Mouse (Mus musculus) forebrain, embryonic 11.5 days (tissue): Measurements from ENCODE around the gene Smim26. TPM values are rescaled to one million over a fixed set of nuclear protein-coding genes. Genes with fewer than 3 reads are reported as not detected.
A peak's percentile ranks its signal among the peaks of the same experiment; 100 is the strongest.

Experiments used
- ATAC-seq: fragments of 200-750 bp; cut with Nextera tagmentation; replicated peaks from 2 replicates; pipeline ENCODE4 v1.8.0; 2017; ENCODE audit warnings: moderate TSS enrichment; ENCODE audit not compliant: low FRiP score
- DNase-seq: peaks from one replicate; pipeline ENCODE4 v3.0.0-alpha.2; 2017; ENCODE audit warnings: low spot score
- H3K27ac ChIP-seq: fragments of 300-500 bp; sonication (generic); 2 replicates; pipeline ENCODE4 v1.5.1; 2014; ENCODE audit warnings: low read depth, low read length
- H3K27me3 ChIP-seq: fragments of 300-500 bp; sonication (generic); 2 replicates; pipeline ENCODE4 v1.6.1; 2014; ENCODE audit warnings: mild to moderate bottlenecking, low read length, mixed read lengths; ENCODE audit not compliant: control insufficient read depth, insufficient read depth
- H3K36me3 ChIP-seq: fragments of 300-500 bp; sonication (generic); 2 replicates; pipeline ENCODE4 v1.6.1; 2014; ENCODE audit warnings: mild to moderate bottlenecking, low read length, moderate library complexity, mixed read lengths; ENCODE audit not compliant: control insufficient read depth, insufficient read depth
- H3K4me1 ChIP-seq: fragments of 300-500 bp; sonication (generic); replicated peaks from 2 replicates; pipeline ENCODE4 v1.6.1; 2014; ENCODE audit warnings: low read length, mixed read lengths; ENCODE audit not compliant: control insufficient read depth, insufficient read depth
- H3K4me2 ChIP-seq: fragments of 300-500 bp; sonication (generic); 2 replicates; pipeline ENCODE4 v1.6.1; 2014; ENCODE audit warnings: low read depth, mild to moderate bottlenecking, low read length, moderate library complexity, mixed read lengths; ENCODE audit not compliant: severe bottlenecking
- H3K4me3 ChIP-seq: fragments of 300-500 bp; sonication (generic); 2 replicates; pipeline ENCODE4 v1.5.1; 2014; ENCODE audit warnings: low read depth, low read length
- H3K9ac ChIP-seq: fragments of 300-500 bp; sonication (generic); 2 replicates; pipeline ENCODE4 v1.6.1; 2014; ENCODE audit warnings: low read length
- H3K9me3 ChIP-seq: fragments of 300-500 bp; sonication (generic); 2 replicates; pipeline ENCODE4 v1.6.1; 2016; ENCODE audit warnings: low read length, mixed read lengths; ENCODE audit not compliant: control insufficient read depth
- WGBS: fragments of 180-500 bp; shearing (Covaris S2); extraction: QIAGEN DNeasy Blood & Tissue Kit; methylation state at CpG from one replicate; pipeline ENCODE4 v1.1.7; 2014; 5-methylcytosine and 5-hydroxymethylcytosine counted together
- polyA plus RNA-seq: library from polyadenylated mRNA; unstranded; fragments of >200 nt; fragmentation: Nextera tagmentation; extraction: Ambion mirVana; gene quantifications from 2 replicates; pipeline ENCODE4 v1.2.1, GENCODE M21; 2014

Smim26 gene
- polyA plus RNA-seq, 1 experiment from 2014 or later = 40.9 TPM

GRCm38 (mm10) chr2:144621491-144621890, 27.6 kb downstream of the Smim26 start:
- Histone ChIP-seq H3K27me3 (no peaks in the 10 kb centered on the region), H3K9me3 (no peaks in the 10 kb centered on the region), H3K36me3 (no peaks in the 10 kb centered on the region), H3K4me1 (no peaks in the 10 kb centered on the region), H3K4me3 (no peak overlapping the region), H3K4me2 (no peak overlapping the region), H3K27ac (no peak overlapping the region), H3K9ac (no peak overlapping the region)
- no peak for ATAC-seq
- DNase-seq = no peak
- WGBS = 66% methylated on average over 6 of the region's 6 CpGs

- no peak for DNase-seq
- Histone ChIP-seq H3K4me2 (no peak overlapping the region), H3K27me3 (no peaks in the 10 kb centered on the region), H3K36me3 (no peaks in the 10 kb centered on the region), H3K9ac (no peak overlapping the region), H3K4me3 (no peak overlapping the region), H3K9me3 (no peaks in the 10 kb centered on the region), H3K27ac (no peak overlapping the region), H3K4me1 (no peaks in the 10 kb centered on the region)
- 86% methylated on average over 2 of the region's 2 CpGs for WGBS
- ATAC-seq = no peak
Measured at GRCm38 (mm10) chr2:144633551-144633950, 39.7 kb downstream of the Smim26 start.

- Histone ChIP-seq H3K27me3 (no peaks in the 10 kb centered on the region), H3K4me3 (no peak overlapping the region), H3K4me1 (no peaks in the 10 kb centered on the region), H3K4me2 (no peak overlapping the region), H3K27ac (no peak overlapping the region), H3K36me3 (no peaks in the 10 kb centered on the region), H3K9ac (no peak overlapping the region), H3K9me3 (no peaks in the 10 kb centered on the region)
- no peak for DNase-seq
- 0 out of 2 replicates have a peak, but pooled peaks have one; percentile 27 for ATAC-seq
- WGBS = 75% methylated on average over 5 of the region's 5 CpGs
Measured at GRCm38 (mm10) chr2:144634231-144634630, 40.4 kb downstream of the Smim26 start.

- H3K9me3 ChIP-seq = no peaks in the 10 kb centered on the region
- no peak for DNase-seq
- H3K27ac ChIP-seq = no peak overlapping the region
- no peak for ATAC-seq
- H3K9ac ChIP-seq = no peak overlapping the region
- H3K27me3 ChIP-seq = no peaks in the 10 kb centered on the region
- 82% methylated on average over 2 of the region's 2 CpGs for WGBS
- no peaks in the 10 kb centered on the region for H3K36me3 ChIP-seq
- no peak overlapping the region for H3K4me2 ChIP-seq
- no peak overlapping the region for H3K4me3 ChIP-seq
- no peaks in the 10 kb centered on the region for H3K4me1 ChIP-seq
Measured at GRCm38 (mm10) chr2:144634729-144635128, 40.9 kb downstream of the Smim26 start.

- H3K27me3 ChIP-seq = no peaks in the 10 kb centered on the region
- no peak overlapping the region for H3K9ac ChIP-seq
- no peaks in the 10 kb centered on the region for H3K36me3 ChIP-seq
- H3K27ac ChIP-seq = no peak overlapping the region
- peak; percentile 66 for ATAC-seq
- no peaks in the 10 kb centered on the region for H3K9me3 ChIP-seq
- peak; percentile 78 for DNase-seq
- H3K4me3 ChIP-seq = no peak overlapping the region
- WGBS = 20% methylated on average over 5 of the region's 5 CpGs
- H3K4me1 ChIP-seq = no peaks in the 10 kb centered on the region
- H3K4me2 ChIP-seq = no peak overlapping the region
Measured at GRCm38 (mm10) chr2:144635644-144636320, 41.9 kb downstream of the Smim26 start.

- 85% methylated on average over 4 of the region's 4 CpGs for WGBS
- Histone ChIP-seq H3K27me3 (no peaks in the 10 kb centered on the region), H3K4me3 (no peak overlapping the region), H3K4me1 (no peaks in the 10 kb centered on the region), H3K36me3 (no peaks in the 10 kb centered on the region), H3K9ac (no peak overlapping the region), H3K9me3 (no peaks in the 10 kb centered on the region), H3K27ac (no peak overlapping the region), H3K4me2 (no peak overlapping the region)
- ATAC-seq (no peak), DNase-seq (no peak)
Measured at GRCm38 (mm10) chr2:144637204-144637603, 43.4 kb downstream of the Smim26 start.

- 81% methylated on average over 11 of the region's 12 CpGs for WGBS
Measured at GRCm38 (mm10) chr2:144637671-144638395, 44.0 kb downstream of the Smim26 start.

GRCm38 (mm10) chr2:144638719-144639118, 44.9 kb downstream of the Smim26 start:
- Histone ChIP-seq H3K9me3 (no peaks in the 10 kb centered on the region), H3K36me3 (no peaks in the 10 kb centered on the region), H3K4me2 (no peak overlapping the region), H3K27ac (no peak overlapping the region), H3K4me1 (no peaks in the 10 kb centered on the region), H3K9ac (no peak overlapping the region), H3K27me3 (no peaks in the 10 kb centered on the region), H3K4me3 (no peak overlapping the region)
- no peak for DNase-seq
- WGBS = 71% methylated on average over 4 of the region's 4 CpGs
- no peak for ATAC-seq

More at GRCm38 (mm10) chr2:144637671-144638395, 44.0 kb downstream of the Smim26 start:
- H3K4me2 ChIP-seq = no peak overlapping the region
- no peak overlapping the region for H3K27ac ChIP-seq
- no peaks in the 10 kb centered on the region for H3K27me3 ChIP-seq
- no peak overlapping the region for H3K4me3 ChIP-seq
- no peaks in the 10 kb centered on the region for H3K36me3 ChIP-seq
- H3K4me1 ChIP-seq = no peaks in the 10 kb centered on the region
- ATAC-seq (no peak), DNase-seq (no peak)
- no peaks in the 10 kb centered on the region for H3K9me3 ChIP-seq
- no peak overlapping the region for H3K9ac ChIP-seq
